Mouse (Mus musculus) right cerebral cortex, postnatal 4 days (tissue): ENCODE results near the gene Olfr1283.
"Not testable (repeated sequence)": the region's sequence is repeated elsewhere in the genome, so short reads cannot be mapped to it uniquely, and the experiment has no call there.

Source experiments
- DNase-seq: peaks from one replicate; pipeline ENCODE4 v3.0.0-alpha.2; 2022

Gene Olfr1283

GRCm38 (mm10) chr2:111366490-111366889 lies at the start of gene Olfr1283:
Gene Olfr1283, plus strand, starts transcription at chr2:111366790.
- DNase-seq, result no peak

DNA sequence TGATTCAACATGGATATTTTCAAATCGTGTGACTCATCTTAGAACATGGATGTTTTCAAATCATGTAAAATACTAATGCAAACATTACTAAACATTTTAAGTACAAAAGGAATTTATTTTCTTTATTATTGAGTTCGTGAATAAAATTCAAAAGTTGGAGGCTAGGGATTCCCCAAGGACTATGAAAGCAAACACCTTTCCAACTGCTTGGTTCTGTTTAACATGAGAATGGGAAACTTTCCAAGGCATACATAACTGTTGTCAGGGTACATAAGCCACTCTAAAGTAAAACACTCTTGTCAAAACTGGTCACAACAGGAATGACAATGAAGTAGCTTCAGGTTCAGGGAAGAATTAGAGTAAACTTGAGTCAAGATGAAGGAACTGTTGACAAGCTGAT lies 40.4 kb upstream of the Olfr1283 start, which contains the start of gene Olfr1281:
Olfr1281 (plus strand) TSS at position 301 of the 400 bp plus-strand sequence.
- no peak for DNase-seq

DNA sequence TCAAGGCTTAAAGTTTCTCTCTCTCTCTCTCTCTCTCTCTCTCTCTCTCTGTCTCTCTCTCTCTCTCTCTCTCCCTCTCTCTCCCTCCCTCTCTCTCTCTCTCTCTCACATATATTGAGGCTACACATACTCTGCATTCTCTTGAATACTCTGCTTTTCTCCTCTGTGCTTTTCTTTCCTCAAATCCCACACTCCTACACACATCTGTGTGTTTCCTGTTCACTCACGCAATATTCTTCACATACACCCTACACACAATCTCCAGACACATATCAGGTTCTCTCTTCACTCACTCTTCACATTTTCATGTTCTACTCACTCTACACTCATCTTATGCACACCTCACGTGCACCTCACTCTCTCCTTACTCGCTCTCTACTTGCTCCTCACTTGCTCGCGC lies 32.9 kb upstream of the Olfr1283 start:
- DNase-seq, result not testable (repeated sequence)

- no peak for DNase-seq
Measured at GRCm38 (mm10) chr2:111335976-111336375, 30.6 kb upstream of the Olfr1283 start, which contains the start of gene Olfr1282. Gene Olfr1282, minus strand, starts transcription at chr2:111336076.

DNA sequence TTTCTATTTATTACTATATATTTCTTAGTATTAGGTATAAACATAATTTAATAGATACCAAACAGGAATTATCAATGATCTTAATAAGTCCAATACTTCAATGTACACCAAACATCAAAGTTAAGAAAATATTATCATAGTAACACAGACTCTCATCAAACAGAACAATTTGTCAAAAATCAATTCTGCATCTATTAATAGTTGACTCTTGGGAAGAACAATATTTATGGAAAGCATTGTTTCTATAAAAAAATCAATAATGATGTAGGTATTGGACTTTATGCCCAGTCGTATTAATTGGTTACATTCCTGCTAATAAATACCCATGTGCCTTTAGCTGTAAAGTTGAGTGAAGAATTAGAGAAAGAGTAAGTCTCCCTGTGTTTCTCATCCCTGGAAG lies 8.6 kb downstream of the Olfr1283 start, which contains the start of gene Olfr1284:
Olfr1284 (plus strand) TSS at position 301 of the 400 bp plus-strand sequence.
- DNase-seq, result no peak
